11 mouse cellular contexts compared by ENCODE assay signal in the genomic region with DNA sequence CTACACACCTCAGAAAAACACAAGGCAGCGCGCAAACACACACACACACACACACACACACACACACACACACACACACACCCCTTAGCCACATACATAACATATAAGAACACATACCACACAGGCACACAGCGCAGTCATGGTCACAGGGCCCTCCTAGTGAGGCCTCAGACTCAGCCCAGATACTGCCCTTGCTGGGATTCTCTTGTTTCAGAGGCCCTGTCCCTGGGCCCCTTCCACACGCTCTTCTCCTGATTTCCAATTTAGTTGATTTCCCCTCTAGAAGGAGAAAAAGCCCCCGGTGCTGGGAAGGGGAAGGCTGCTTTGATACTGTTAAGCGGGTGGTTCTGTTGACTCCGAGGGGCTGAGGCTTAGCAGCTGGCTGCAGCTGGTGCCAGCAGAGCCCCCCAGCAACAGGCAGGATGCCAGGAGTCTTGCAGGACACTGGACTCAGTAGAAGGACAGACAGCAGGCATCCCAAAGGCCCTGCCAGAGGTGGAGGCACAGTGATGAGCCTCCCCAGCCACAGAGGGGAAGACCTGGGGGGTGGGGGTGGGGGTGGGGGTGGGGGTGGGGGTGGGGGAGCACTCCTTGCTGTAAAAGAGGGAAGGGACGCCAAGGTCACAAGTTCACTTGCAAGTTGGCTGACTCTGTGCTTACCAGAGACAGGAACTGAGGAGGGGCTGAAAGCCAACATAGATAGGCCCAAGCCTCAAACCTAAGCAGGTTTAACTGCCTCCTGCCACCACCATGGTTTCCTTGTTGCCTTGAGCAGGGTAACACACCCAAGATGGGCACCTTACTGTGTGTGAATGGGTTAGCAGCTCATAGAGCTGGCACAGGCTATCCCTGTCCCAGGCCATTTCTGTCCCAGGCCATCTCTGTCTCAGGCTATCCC. TPM values are rescaled to one million over a fixed set of nuclear protein-coding genes. Genes with fewer than 3 reads are reported as not detected.
DNase-seq lines count a peak whose midpoint lies in the region; ATAC-seq lines count a peak whose summit lies in the region.
"Had no signal": no experiment of that assay in that cellular context is flagged by ENCODE, and none has a peak within 500 bp of the region (broad histone marks: within the 10 kb centered on the region; RNA-seq: fewer than 3 reads in every experiment).

No protein-coding gene starts in this region.

- peak overlapping the region; percentile 8 for H3K4me2 ChIP-seq in heart, embryonic 13.5 days
- peak overlapping the region; percentile 19; the same call in 1 of the 2 replicates for H3K4me2 ChIP-seq in stomach, embryonic 15.5 days

- H3K4me1 ChIP-seq in heart, embryonic 13.5 days = peaks cover 60% of the 10 kb centered on the region
- H3K4me1 ChIP-seq in stomach, embryonic 15.5 days = peaks cover 61% of the 10 kb centered on the region

- peaks cover 32% of the 10 kb centered on the region for H3K36me3 ChIP-seq in heart, embryonic 13.5 days
- H3K36me3 ChIP-seq in stomach, embryonic 15.5 days = peaks cover 15% of the 10 kb centered on the region; the same call in 1 of the 2 replicates

- no peak overlapping the region for H3K4me3 ChIP-seq in heart, embryonic 13.5 days
- no peak overlapping the region for H3K4me3 ChIP-seq in stomach, embryonic 15.5 days (replicated peaks)
- H3K4me3 ChIP-seq: erythroblast, embryonic 14.5 days had no signal

- no peak for ATAC-seq in heart, embryonic 13.5 days (ENCODE audit: extremely low read depth, insufficient number of reproducible peaks, low FRiP score, low TSS enrichment)
- ATAC-seq in inflammation-experienced regulatory T-cells, adult 6 months = peak; percentile 62
- peak; percentile 23 for ATAC-seq in stomach, embryonic 15.5 days (ENCODE audit: insufficient read depth, low FRiP score, low read depth)
- no peak for ATAC-seq in erythroblast, adult 5-6 weeks (replicated peaks; ENCODE audit: low FRiP score, poor library complexity, severe bottlenecking)

- no peaks in the 10 kb centered on the region for H3K9me3 ChIP-seq in heart, embryonic 13.5 days
- H3K9me3 ChIP-seq in stomach, embryonic 15.5 days = no peaks in the 10 kb centered on the region

- WGBS in heart, embryonic 13.5 days = 22% methylated on average over 6 of the region's 8 CpGs
- 35% methylated on average over 8 of the region's 8 CpGs for WGBS in stomach, embryonic 15.5 days

- peak overlapping the region; percentile 70 for H3K27ac ChIP-seq in heart, embryonic 13.5 days (replicated peaks)
- H3K27ac ChIP-seq in stomach, embryonic 15.5 days = peak overlapping the region; percentile 82

- no peaks in the 10 kb centered on the region for H3K27me3 ChIP-seq in heart, embryonic 13.5 days (replicated peaks)
- H3K27me3 ChIP-seq in stomach, embryonic 15.5 days (replicated peaks) = no peaks in the 10 kb centered on the region

- DNase-seq in heart, adult 8-10 months (ENCODE audit: low spot score) = no peak
- DNase-seq in lung, postnatal 10 days = peak; percentile 61
- DNase-seq in lung, postnatal 36 days = no peak
- DNase-seq in cerebellum, postnatal 36 days = no peak

- peak overlapping the region; percentile 67 for H3K9ac ChIP-seq in heart, embryonic 13.5 days
- no peak overlapping the region for H3K9ac ChIP-seq in stomach, embryonic 15.5 days

RNA-seq across cellular contexts. Expression of a gene that starts 17.0 kb away (rescaled TPM):
- 0.33 and 0.57 TPM in 2 replicates for polyA plus RNA-seq in heart, embryonic 13.5 days (2015; fragmentation: Nextera tagmentation; extraction: Ambion mirVana)
- under 1 TPM in 3 of 4 experiments, not detected in 1; 0.31 to 0.52 (median 0.46) TPM for total RNA-seq in heart, adult 8-10 months (2022)
- polyA plus RNA-seq in inflammation-experienced regulatory T-cells, adult 6 months (2017; shearing (Covaris generic)) = 100 to 1,000 TPM in 2 of 3 experiments, 10 to 100 TPM in 1; 72.5 to 144 (median 103) TPM
- 0.93 and 1.3 TPM in 2 replicates for polyA plus RNA-seq in stomach, embryonic 15.5 days (2015; fragmentation: Nextera tagmentation; extraction: Ambion mirVana)
- 4.4 and 11.1 TPM in 2 replicates for total RNA-seq in erythroblast, adult 5-6 weeks (2015; ENCODE audit: low replicate concordance)
- 3.0 and 6.4 TPM in 2 replicates for total RNA-seq in erythroblast, adult 5-6 weeks (2017; ENCODE audit: low replicate concordance)
- total RNA-seq: layer of hippocampus, postnatal 14 days had no signal
- polyA plus RNA-seq: erythroblast, embryonic 14.5 days had no signal

RNA-seq across cellular contexts. Expression of a gene that starts 40.6 kb away (rescaled TPM):
- 3.4 TPM in 2 replicates for polyA plus RNA-seq in heart, embryonic 13.5 days (2015; fragmentation: Nextera tagmentation; extraction: Ambion mirVana)
- total RNA-seq in heart, adult 8-10 months (2022) = 10 to 100 TPM; 24.5 to 31.5 (median 27.0) TPM
- polyA plus RNA-seq in inflammation-experienced regulatory T-cells, adult 6 months (2017; shearing (Covaris generic)) = 10 to 100 TPM in 2 of 3 experiments, 1 to 10 TPM in 1; 4.5 to 16.3 (median 12.8) TPM
- polyA plus RNA-seq in stomach, embryonic 15.5 days (2015; fragmentation: Nextera tagmentation; extraction: Ambion mirVana) = 7.3 and 7.5 TPM in 2 replicates
- 0.96 TPM in 1 of 2 replicates, not detected in the other for total RNA-seq in erythroblast, adult 5-6 weeks (2015; ENCODE audit: low replicate concordance)
- not detected in 2 replicates for total RNA-seq in erythroblast, adult 5-6 weeks (2017; ENCODE audit: low replicate concordance)
- total RNA-seq: neutrophil, adult 5-6 weeks had no signal

Comparison
In these comparisons a context has a peak if more than half of its experiments do, and no peak if none do; other contexts are left out.
1. ATAC-seq: peak in inflammation-experienced regulatory T-cells, adult 6 months (single experiment) and stomach, embryonic 15.5 days (single experiment); none in heart, embryonic 13.5 days (single experiment) and erythroblast, adult 5-6 weeks (single experiment).
2. RNA of a gene that starts 17.0 kb away (polyA plus RNA-seq): 72.5 to 144 TPM in inflammation-experienced regulatory T-cells, adult 6 months; 0.93 to 1.3 TPM in stomach, embryonic 15.5 days and 0.33 to 0.57 TPM in heart, embryonic 13.5 days; every median in the first group is over 10 times any median in the second.